Mouse (Mus musculus) liver, adult 2 months (tissue): Measurements from ENCODE around the gene Fzd4. TPM values are rescaled to one million over a fixed set of nuclear protein-coding genes. Genes with fewer than 3 reads are reported as not detected.

Source experiments
- DNase-seq: peaks from one replicate; pipeline ENCODE4 v3.0.0-alpha.2; 2011; ENCODE audit warnings: low read depth, low spot score; ENCODE audit errors: extremely low read depth
- H3K27ac ChIP-seq: fragments of 200-500 bp; replicated peaks from 2 replicates; pipeline ENCODE4 v1.5.1; 2012; ENCODE audit warnings: low read depth, mild to moderate bottlenecking, control low read depth, inconsistent platforms, low read length; ENCODE audit not compliant: insufficient read depth
- H3K27me3 ChIP-seq: fragments of 200-500 bp; 2 replicates; pipeline ENCODE4 v1.6.1; 2012; ENCODE audit warnings: mild to moderate bottlenecking, moderate library complexity, low read length, inconsistent platforms; ENCODE audit not compliant: control insufficient read depth, insufficient read depth
- H3K36me3 ChIP-seq: fragments of 200-500 bp; 2 replicates; pipeline ENCODE4 v1.6.1; 2012; ENCODE audit warnings: low read length, inconsistent platforms; ENCODE audit not compliant: control insufficient read depth, insufficient read depth
- H3K4me1 ChIP-seq: fragments of 200-500 bp; 2 replicates; pipeline ENCODE4 v1.6.1; 2011; ENCODE audit warnings: low read length; ENCODE audit not compliant: control insufficient read depth, insufficient read depth
- H3K4me3 ChIP-seq: fragments of 200-500 bp; 2 replicates; pipeline ENCODE4 v1.5.1; 2011; ENCODE audit warnings: low read depth, mild to moderate bottlenecking, control low read depth, low read length, moderate library complexity; ENCODE audit not compliant: insufficient read depth
- H3K79me2 ChIP-seq: fragments of 200-500 bp; 2 replicates; pipeline ENCODE4 v1.6.1; 2012; ENCODE audit warnings: inconsistent platforms, mild to moderate bottlenecking, low read length, moderate library complexity; ENCODE audit not compliant: control insufficient read depth, insufficient read depth
- H3K9ac ChIP-seq: fragments of 200-500 bp; 2 replicates; pipeline ENCODE4 v1.6.1; 2012; ENCODE audit warnings: low read depth, mild to moderate bottlenecking, control low read depth, inconsistent platforms, low read length
- CTCF ChIP-seq: fragments of 200-500 bp; IDR thresholded peaks from 2 replicates; pipeline ENCODE4 v1.5.1; 2011; ENCODE audit warnings: low read depth, low read length, control low read depth
- POLR2A ChIP-seq: fragments of 200-500 bp; IDR thresholded peaks from 2 replicates; pipeline ENCODE4 v1.6.1; 2011; ENCODE audit warnings: low read length, control low read depth; ENCODE audit not compliant: insufficient read depth; ENCODE audit errors: extremely low read depth
- WGBS: fragments of 180-500 bp; shearing (Covaris S2); methylation state at CpG from one replicate; pipeline ENCODE4 v1.1.7; 2018; 5-methylcytosine and 5-hydroxymethylcytosine counted together
- polyA plus RNA-seq: library from polyadenylated mRNA; depleted of rRNA; stranded (reverse); fragments of >200 nt; gene quantifications from 2 replicates; pipeline ENCODE4 v1.2.3, GENCODE M21; 2012
- total RNA-seq: library from RNA; depleted of rRNA; stranded (reverse); fragments of >200 nt; gene quantifications from 2 replicates; pipeline ENCODE4 v1.2.3, GENCODE M21; 2014

The Fzd4 gene
- total and polyA plus RNA-seq, 2 experiments = 4.8 to 11.5 TPM

- 40% methylated on average over 11 of the region's 11 CpGs for WGBS
- Histone ChIP-seq H3K79me2 (no peaks in the 10 kb centered on the region), H3K4me1 (peaks cover 2% of the 10 kb centered on the region; the same call in 1 of the 2 replicates), H3K36me3 (no peaks in the 10 kb centered on the region), H3K4me3 (no peak overlapping the region), H3K9ac (no peak overlapping the region), H3K27ac (no peak overlapping the region), H3K27me3 (no peaks in the 10 kb centered on the region)
- peak; percentile 39 for DNase-seq
- TF ChIP-seq CTCF = no peak
- no peak for TF ChIP-seq POLR2A
Observed at GRCm38 (mm10) chr7:89425803-89426725, 21.9 kb downstream of the Fzd4 start.

GRCm38 (mm10) chr7:89427101-89427500, 22.9 kb downstream of the Fzd4 start:
- DNase-seq = peak; percentile 23
- no peak for TF ChIP-seq CTCF
- TF ChIP-seq POLR2A = no peak
- Histone ChIP-seq H3K4me3 (no peak overlapping the region), H3K9ac (no peak overlapping the region), H3K4me1 (peaks cover 2% of the 10 kb centered on the region; the same call in 1 of the 2 replicates), H3K79me2 (no peaks in the 10 kb centered on the region), H3K27me3 (no peaks in the 10 kb centered on the region), H3K36me3 (no peaks in the 10 kb centered on the region), H3K27ac (no peak overlapping the region)
- 16% methylated on average over 5 of the region's 5 CpGs for WGBS

GRCm38 (mm10) chr7:89428804-89429203, 24.6 kb downstream of the Fzd4 start:
- no peaks in the 10 kb centered on the region for H3K79me2 ChIP-seq
- H3K36me3 ChIP-seq = no peaks in the 10 kb centered on the region
- no peaks in the 10 kb centered on the region for H3K27me3 ChIP-seq
- H3K9ac ChIP-seq = no peak overlapping the region
- no peak overlapping the region for H3K4me3 ChIP-seq
- peaks cover 2% of the 10 kb centered on the region for H3K4me1 ChIP-seq
- TF ChIP-seq POLR2A (no peak), CTCF (no peak)
- 31% methylated on average over 5 of the region's 5 CpGs for WGBS
- DNase-seq = no peak
- no peak overlapping the region for H3K27ac ChIP-seq

GRCm38 (mm10) chr7:89429326-89429725, 25.2 kb downstream of the Fzd4 start:
- H3K36me3 ChIP-seq = no peaks in the 10 kb centered on the region
- H3K4me3 ChIP-seq = no peak overlapping the region
- peaks cover 2% of the 10 kb centered on the region for H3K4me1 ChIP-seq
- DNase-seq = no peak
- H3K79me2 ChIP-seq = no peaks in the 10 kb centered on the region
- TF ChIP-seq CTCF (no peak), POLR2A (no peak)
- 86% methylated on average over 1 of the region's 1 CpGs for WGBS
- H3K27ac ChIP-seq = no peak overlapping the region
- H3K27me3 ChIP-seq = no peaks in the 10 kb centered on the region
- no peak overlapping the region for H3K9ac ChIP-seq

DNA sequence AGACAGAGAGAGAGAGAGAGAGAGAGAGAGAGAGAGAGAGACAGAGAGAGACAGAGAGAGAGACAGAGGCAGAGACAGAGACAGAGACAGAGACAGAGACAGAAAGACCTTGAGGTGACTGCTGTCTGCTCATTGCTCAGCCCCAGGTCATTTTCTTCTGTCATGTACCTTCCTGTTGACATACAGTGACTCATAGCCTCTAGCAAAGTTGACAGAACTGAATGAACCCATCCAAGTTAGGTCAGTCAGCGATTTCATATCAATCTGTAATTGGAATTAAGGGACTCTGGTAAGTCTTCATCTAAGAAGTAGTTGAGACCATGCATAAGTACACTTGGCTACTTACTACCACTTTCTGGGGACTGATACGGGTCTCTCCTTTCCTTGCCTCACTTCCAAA, 27.0 kb downstream of the Fzd4 start:
- Histone ChIP-seq H3K27ac (no peak overlapping the region), H3K79me2 (no peaks in the 10 kb centered on the region), H3K4me3 (no peak overlapping the region), H3K36me3 (no peaks in the 10 kb centered on the region), H3K27me3 (no peaks in the 10 kb centered on the region), H3K4me1 (peaks cover 2% of the 10 kb centered on the region), H3K9ac (no peak overlapping the region)
- WGBS = 58% methylated on average over 2 of the region's 2 CpGs
- DNase-seq = peak; percentile 56
- TF ChIP-seq CTCF = no peak
- TF ChIP-seq POLR2A = no peak

DNA sequence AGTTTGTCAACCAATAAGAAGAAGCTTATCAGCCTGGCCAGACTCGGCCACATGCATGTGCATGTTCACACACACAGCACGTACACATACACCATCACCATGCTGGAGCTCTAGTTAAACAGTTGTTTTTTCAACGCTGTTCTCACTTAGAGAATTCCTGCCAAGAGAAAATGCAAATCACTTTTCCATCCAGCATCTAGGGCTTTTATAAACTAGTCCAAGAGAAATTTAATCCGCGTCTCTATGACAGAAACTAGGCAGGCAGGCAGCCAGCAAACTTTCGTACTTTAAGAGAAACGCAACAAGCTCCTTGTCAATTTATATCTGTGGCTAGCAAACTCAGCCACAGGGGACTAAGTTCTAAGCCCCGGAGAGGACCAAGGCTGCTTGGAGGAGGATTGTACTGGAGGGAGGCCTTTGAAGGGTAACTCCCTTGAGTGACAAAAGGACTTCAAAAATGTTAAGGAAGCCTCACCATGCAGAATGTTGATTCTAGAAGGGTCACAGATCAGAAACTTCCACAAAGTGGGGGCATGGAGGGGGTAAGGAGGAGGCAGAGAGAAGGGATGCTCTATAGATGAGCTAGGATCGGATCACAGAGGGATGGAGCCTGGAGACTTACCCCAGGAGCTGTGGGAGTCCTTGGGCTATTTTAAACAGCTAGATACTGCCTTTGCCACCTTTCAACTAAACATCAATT, 29.2 kb downstream of the Fzd4 start:
- Histone ChIP-seq H3K4me1 (peaks cover 2% of the 10 kb centered on the region), H3K9ac (no peak overlapping the region), H3K79me2 (no peaks in the 10 kb centered on the region), H3K27ac (no peak overlapping the region), H3K27me3 (no peaks in the 10 kb centered on the region), H3K36me3 (no peaks in the 10 kb centered on the region), H3K4me3 (no peak overlapping the region)
- TF ChIP-seq CTCF = no peak
- TF ChIP-seq POLR2A = no peak
- DNase-seq = no peak
- 84% methylated on average over 9 of the region's 9 CpGs for WGBS
